Mouse (Mus musculus) embryo, embryonic 9.5 days (tissue): Measurements from ENCODE around the gene Apoe.
A peak's percentile ranks its signal among the peaks of the same experiment; 100 is the strongest.

Experiments
- DNase-seq: peaks from one replicate; pipeline ENCODE4 v3.0.0-alpha.2; 2017; ENCODE audit errors: extremely low spot score

Apoe gene

GRCm38 (mm10) chr7:19698907-19699826 is at the start of gene Apoe:
Gene Apoe, minus strand, starts transcription at chr7:19699188.
- DNase-seq, result peak; percentile 69

- DNase-seq, result peak; percentile 46
Observed at GRCm38 (mm10) chr7:19747420-19748218, 48.6 kb upstream of the Apoe start.

GRCm38 (mm10) chr7:19746426-19747201 is 47.6 kb upstream of the Apoe start:
- DNase-seq, result peak; percentile 23

GRCm38 (mm10) chr7:19745971-19746370 is 47.0 kb upstream of the Apoe start:
- DNase-seq, result no peak

- no peak for DNase-seq
Observed at GRCm38 (mm10) chr7:19744590-19745385, 45.8 kb upstream of the Apoe start.

GRCm38 (mm10) chr7:19743791-19744190 is 44.8 kb upstream of the Apoe start:
- DNase-seq, result no peak

- no peak for DNase-seq
Observed at GRCm38 (mm10) chr7:19742468-19742867, 43.5 kb upstream of the Apoe start.

- peak; percentile 76 for DNase-seq
Observed at GRCm38 (mm10) chr7:19741329-19742031, 42.5 kb upstream of the Apoe start.

GRCm38 (mm10) chr7:19740269-19740668 is 41.3 kb upstream of the Apoe start:
- no peak for DNase-seq

GRCm38 (mm10) chr7:19738771-19739170 is 39.8 kb upstream of the Apoe start:
- no peak for DNase-seq

- DNase-seq, result no peak
Observed at GRCm38 (mm10) chr7:19736389-19737057, 37.5 kb upstream of the Apoe start.

- DNase-seq, result no peak
Observed at GRCm38 (mm10) chr7:19734178-19734666, 35.2 kb upstream of the Apoe start.

GRCm38 (mm10) chr7:19726541-19726940 is 27.6 kb upstream of the Apoe start:
- DNase-seq, result no peak

- DNase-seq, result no peak
Observed at GRCm38 (mm10) chr7:19724167-19724566, 25.2 kb upstream of the Apoe start.

- no peak for DNase-seq
Observed at GRCm38 (mm10) chr7:19722754-19723195, 23.8 kb upstream of the Apoe start.

- no peak for DNase-seq
Observed at GRCm38 (mm10) chr7:19719200-19719599, 20.2 kb upstream of the Apoe start.

GRCm38 (mm10) chr7:19718297-19718952 is 19.4 kb upstream of the Apoe start:
- DNase-seq, result no peak

- no peak for DNase-seq
Observed at GRCm38 (mm10) chr7:19717346-19717745, 18.4 kb upstream of the Apoe start.

GRCm38 (mm10) chr7:19716822-19717221 is 17.8 kb upstream of the Apoe start:
- DNase-seq, result no peak
